Mouse (Mus musculus) thymus, adult 2 months (tissue): Measurements from ENCODE around the gene Knl1.

Experiments used
- CTCF ChIP-seq: fragments of 200-500 bp; IDR thresholded peaks from 2 replicates; pipeline ENCODE4 v1.5.1; 2012; ENCODE audit warnings: mild to moderate bottlenecking, control low read depth, low read length, moderate library complexity, borderline replicate concordance; ENCODE audit not compliant: control insufficient read depth, poor library complexity, insufficient read depth; ENCODE audit errors: extremely low read depth
- POLR2A ChIP-seq: fragments of 200-500 bp; IDR thresholded peaks from 2 replicates; pipeline ENCODE4 v1.6.1; 2012; ENCODE audit warnings: mild to moderate bottlenecking, low read length, control low read depth, moderate library complexity; ENCODE audit not compliant: control insufficient read depth, poor library complexity, insufficient read depth; ENCODE audit errors: extremely low read depth

DNA sequence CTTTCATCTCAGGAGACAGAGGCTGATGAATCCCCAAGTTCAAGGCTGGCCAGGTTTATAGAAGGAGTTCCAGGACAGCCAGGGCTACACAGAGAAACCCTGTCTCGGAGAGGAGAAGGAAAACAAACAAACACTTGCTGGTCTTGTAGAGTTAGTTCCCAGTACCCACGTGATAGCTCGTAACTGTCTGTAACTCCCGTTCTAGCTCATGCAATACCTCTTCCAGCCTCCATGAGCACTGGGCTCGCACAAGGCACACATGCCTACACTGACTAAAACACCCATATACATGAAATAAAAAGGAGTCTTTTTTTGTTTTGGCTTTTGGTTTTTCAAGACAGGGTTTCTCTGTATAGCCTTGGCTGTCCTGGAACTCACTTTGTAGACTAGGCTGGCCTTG, 59.7 kb downstream of the Knl1 start:
- TF ChIP-seq CTCF (no peak), POLR2A (no peak)
